Mouse (Mus musculus): ENCODE data around the gene Arhgap8.
A peak's percentile ranks its signal among the peaks of the same experiment; 100 is the strongest.

The Arhgap8 gene

DNA sequence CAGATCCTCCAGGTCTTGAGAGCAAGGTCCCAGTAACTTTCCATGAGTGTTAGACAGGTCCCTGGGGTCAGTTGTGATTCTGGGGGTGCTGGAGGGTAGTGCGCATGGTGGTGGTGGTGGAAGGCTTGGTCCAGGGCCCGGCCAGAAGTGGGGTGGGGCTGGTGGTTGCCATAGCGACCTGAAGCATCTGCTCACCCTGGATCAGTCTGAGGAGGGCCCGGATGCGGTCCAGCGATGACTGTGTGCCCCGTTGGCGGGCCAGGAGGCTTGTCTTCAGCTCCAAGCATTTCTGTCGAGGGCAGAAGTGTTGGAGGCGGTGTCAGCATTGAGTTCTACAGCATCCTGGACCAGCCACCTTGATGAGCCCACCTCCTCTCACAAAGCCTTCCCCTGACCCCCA is 67.3 kb downstream of the Arhgap8 start:
- DNase-seq (ENCODE audit: low spot score in 2 of 2), result no peak

DNA sequence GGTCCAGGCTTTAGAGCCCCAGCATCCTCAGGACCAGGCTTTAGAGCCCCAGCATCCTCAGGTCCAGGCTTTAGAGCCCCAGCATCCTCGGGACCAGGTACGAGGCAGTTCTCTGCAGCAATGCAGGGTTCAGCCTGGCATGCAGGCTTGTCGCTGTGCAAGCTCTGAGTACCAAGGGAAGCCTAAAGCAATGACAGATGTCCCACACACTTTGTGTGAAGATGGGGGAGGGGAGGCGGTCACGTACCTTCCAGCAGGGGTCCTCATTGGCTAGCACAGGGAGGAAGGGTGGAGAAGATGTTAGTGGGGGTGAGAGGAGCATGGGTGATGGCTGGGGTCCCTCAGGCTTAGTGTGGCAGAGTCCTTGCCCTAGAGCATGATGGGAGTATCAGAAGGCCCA is 73.8 kb downstream of the Arhgap8 start:
- no peak for DNase-seq (ENCODE audit: low spot score in 2 of 2)

DNA sequence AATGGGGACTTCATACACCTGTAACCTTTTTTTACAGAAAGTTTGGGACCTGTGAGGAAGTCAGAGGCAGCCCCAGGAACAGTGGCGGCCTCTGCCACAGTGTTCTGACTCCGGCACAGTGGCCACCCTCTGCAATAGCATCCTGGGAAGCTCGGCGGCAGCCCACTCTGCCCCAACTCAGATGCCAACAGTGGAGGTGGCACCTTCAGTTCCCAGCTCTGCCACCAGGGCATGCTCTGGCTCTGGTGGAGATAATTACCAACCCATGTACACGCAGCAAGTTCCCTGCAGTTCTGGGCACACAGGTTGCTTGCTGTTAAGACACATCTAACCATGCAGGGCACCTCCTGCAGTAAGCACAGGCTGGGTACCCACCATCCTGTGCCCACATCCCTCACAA is 80.3 kb downstream of the Arhgap8 start:
- DNase-seq (ENCODE audit: low spot score in 2 of 2), result peak; percentile 60 to 76

DNA sequence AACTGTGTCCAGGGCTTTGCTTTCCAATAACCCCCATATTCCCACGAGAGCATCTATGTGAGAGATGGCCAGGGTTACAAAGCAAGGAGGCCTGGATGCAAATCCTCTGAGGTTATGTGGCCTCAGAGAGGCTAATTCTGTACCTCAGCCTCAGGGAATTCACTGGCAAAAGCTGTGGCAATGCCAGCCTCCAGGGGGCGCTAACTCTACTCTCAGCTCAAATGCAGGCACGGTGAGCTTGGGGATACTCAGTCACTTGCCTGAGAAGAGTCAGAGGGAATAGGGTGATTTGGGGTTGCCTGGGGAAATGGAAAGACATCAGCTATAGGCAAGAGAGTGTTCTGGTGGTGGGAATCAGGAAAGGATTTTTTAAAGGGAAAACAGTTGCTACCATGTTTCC is 83.8 kb downstream of the Arhgap8 start:
- peak in 1 of 2 experiments; percentile 71 for DNase-seq (ENCODE audit: low spot score in 2 of 2)

DNA sequence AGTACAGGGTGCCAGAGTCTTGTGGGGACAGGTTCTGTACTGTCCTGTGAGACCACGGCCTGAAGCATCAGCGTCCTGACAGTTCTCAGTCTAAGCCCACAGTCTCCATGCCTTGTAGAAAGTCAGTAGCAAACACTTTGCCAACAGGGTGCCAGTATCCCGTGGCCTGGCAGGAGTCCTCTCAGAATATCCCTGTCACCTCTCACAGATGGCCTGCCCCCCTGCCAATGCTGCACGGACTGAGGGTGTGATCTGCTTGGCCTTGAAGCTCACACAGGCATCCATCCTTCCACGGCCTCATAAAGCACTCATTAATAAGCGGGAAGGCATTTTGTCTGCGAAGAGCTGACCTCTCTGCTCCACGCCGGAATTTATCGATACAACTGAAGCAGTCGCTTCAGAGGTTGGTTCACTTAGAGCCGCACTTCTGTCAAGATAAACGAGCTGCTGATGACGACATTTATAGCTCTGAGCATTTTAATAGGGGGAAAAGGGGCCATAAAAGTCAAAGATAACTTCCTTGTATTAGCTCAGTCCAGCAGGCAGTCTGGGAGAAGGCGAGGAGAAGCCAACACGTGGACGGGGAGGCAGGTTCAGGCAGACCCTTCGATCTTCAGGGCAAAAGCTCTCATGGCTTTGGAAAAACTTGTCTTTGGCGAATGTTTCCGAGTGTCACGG is 89.6 kb downstream of the Arhgap8 start:
- no peak for DNase-seq (ENCODE audit: low spot score in 2 of 2)

DNA sequence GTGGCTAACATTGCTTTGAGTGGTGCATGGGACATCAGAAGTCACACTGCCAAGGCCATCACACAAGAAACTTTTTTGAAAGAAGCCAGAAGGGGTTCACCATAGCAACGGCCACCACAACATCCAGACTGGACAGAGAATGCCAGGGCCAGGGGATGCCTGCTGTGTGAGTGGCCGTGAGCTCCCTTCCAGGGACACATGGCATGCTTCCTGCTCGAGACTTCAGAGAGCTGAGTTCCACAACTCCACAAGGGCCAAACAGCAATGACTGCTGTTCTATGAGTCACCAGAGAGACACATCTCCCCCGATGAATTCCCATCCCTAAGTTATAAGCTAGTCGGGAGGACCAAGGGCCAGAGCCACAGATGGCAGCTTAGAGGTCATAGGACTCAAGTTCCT is 91.3 kb downstream of the Arhgap8 start:
- no peak for DNase-seq (ENCODE audit: low spot score in 2 of 2)

DNA sequence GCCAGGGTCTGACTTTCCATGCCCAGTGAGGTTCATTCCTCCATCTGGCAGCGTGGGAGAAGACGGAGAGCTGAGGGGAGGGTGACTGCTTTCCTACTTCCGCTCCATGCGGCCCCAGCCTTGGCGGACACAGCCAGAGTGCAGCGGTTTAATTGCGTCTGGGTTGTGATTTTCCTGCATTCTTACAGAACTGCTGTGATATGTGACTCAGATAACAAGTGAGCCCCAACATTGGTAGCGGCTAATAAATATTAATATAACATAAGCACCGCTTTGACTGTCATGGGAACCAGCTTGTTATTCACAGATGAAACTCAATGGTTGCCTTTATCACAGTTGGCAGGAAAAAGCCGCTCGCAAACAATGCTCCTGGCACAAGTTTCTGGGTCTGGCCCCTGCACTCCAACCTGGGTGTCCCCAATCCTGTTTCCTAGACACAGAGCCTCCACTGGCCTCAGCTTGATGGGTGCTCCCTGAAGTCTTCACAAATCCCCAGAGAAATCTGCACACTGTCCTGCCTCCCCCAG is 93.0 kb downstream of the Arhgap8 start:
- DNase-seq (ENCODE audit: low spot score in 2 of 2), result peak in 1 of 2 experiments; percentile 32

DNA sequence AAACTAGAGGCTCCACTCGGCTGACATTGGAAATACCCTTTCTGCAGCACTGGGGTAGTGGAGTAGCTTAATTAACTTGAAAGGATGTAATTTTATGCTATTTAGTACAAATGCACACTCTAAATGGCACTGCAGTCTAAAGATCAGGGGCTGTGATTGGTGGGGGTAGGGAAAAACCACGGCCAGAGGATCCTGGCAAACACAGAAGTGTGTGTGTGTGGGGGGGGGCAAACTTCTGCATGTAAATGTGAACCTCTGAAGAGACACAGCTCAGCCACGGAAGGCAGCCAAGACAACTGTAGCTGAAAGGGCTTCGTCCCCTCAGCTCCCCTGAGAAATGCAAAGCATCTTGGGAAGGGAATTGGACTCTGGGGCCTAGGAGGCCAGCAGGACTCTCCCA is 95.3 kb downstream of the Arhgap8 start:
- DNase-seq (ENCODE audit: low spot score in 2 of 2), result no peak

DNA sequence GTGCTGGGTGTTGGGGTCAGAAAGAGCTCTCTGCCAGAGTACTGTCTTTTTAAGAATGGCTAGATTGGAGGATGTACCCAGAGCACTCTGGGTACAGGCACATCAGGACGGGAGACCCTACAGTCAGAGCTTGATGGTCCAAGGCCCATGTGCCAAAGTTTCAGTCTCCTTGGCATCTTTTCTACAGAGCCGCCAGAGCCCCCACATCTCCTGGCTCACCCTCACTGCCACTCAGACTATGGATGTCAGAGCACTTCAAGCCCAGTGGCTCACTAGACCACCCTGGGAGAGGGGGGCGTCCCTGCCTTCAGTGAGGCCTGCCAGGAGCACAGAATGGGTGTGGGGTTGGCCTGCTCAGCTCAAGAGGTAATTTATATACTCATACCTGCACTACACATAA is 97.7 kb downstream of the Arhgap8 start:
- DNase-seq (ENCODE audit: low spot score in 2 of 2), result no peak

DNA sequence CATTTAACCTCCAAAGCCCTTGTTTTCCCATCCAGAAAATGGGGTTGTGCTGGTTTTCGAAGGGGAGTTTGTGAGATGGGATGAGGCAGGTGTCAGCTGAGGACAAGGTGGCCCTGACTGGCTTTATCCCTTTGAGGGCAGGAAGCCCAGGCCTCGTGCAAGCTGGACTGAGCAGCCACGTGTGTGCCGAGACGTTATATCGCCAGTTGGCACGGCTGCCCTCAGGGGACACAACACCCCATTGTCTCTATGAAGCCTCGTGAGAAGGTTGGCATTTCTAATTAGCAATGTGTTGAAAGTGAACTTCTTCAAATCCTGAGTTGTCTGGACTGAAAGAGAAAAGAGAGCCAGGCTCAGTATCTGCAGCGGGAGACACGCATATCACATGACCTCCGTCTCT is 98.4 kb downstream of the Arhgap8 start:
- DNase-seq (ENCODE audit: low spot score in 2 of 2), result peak in 1 of 2 experiments; percentile 24

DNA sequence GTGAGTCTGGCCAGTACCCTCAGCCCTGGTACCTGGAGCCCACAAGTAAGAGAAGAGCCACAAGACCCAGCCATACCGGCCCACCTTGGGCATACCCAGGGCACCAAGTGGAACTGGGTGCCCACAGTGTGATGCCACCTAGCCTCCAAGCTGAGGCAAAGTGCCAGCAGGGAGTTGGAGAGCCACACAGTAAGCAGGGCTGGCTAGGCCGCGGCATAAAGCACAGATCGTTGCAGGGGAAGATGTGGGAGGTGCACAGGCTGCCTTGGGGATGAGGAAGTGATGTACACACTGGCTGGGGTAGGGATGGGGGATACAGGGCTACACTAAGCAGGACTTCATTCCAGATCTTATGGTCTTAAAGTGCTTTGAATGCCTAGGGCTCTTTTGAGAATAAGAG is 101.0 kb downstream of the Arhgap8 start:
- no peak for DNase-seq (ENCODE audit: low spot score in 2 of 2)
